Mouse (Mus musculus) heart, postnatal 0 days (tissue): ENCODE results near the gene Slc30a5. TPM values are rescaled to one million over a fixed set of nuclear protein-coding genes. Genes with fewer than 3 reads are reported as not detected.
A peak's percentile ranks its signal among the peaks of the same experiment; 100 is the strongest.

Source experiments
- ATAC-seq: fragments of 200-750 bp; cut with Nextera tagmentation; 2 replicates; pipeline ENCODE4 v1.8.0; 2017; ENCODE audit warnings: low read depth, moderate number of reproducible peaks, moderate library complexity; ENCODE audit not compliant: insufficient read depth
- DNase-seq: peaks from one replicate; pipeline ENCODE4 v3.0.0-alpha.2; 2016; ENCODE audit warnings: low spot score
- H3K27ac ChIP-seq: fragments of 300-500 bp; sonication (generic); 2 replicates; pipeline ENCODE4 v1.5.1; 2014; ENCODE audit warnings: low read depth, mild to moderate bottlenecking
- H3K27me3 ChIP-seq: fragments of 300-500 bp; sonication (generic); 2 replicates; pipeline ENCODE4 v1.6.1; 2014; ENCODE audit warnings: low read length, mixed read lengths; ENCODE audit not compliant: control insufficient read depth, insufficient read depth
- H3K36me3 ChIP-seq: fragments of 300-500 bp; sonication (generic); replicated peaks from 2 replicates; pipeline ENCODE4 v1.6.1; 2014; ENCODE audit warnings: low read length, mixed read lengths; ENCODE audit not compliant: control insufficient read depth, insufficient read depth
- H3K4me1 ChIP-seq: fragments of 300-500 bp; sonication (generic); 2 replicates; pipeline ENCODE4 v1.6.1; 2014; ENCODE audit warnings: antibody characterized with exemption; ENCODE audit not compliant: control insufficient read depth, insufficient read depth
- H3K4me2 ChIP-seq: fragments of 300-500 bp; sonication (generic); 2 replicates; pipeline ENCODE4 v1.6.1; 2014; ENCODE audit warnings: low read depth, mild to moderate bottlenecking, low read length, moderate library complexity
- H3K4me3 ChIP-seq: fragments of 300-500 bp; sonication (generic); 2 replicates; pipeline ENCODE4 v1.5.1; 2014; ENCODE audit warnings: low read depth, low read length
- H3K9ac ChIP-seq: fragments of 300-500 bp; sonication (generic); replicated peaks from 2 replicates; pipeline ENCODE4 v1.6.1; 2014; ENCODE audit warnings: low read depth, low read length, mixed read lengths
- H3K9me3 ChIP-seq: fragments of 300-500 bp; sonication (generic); replicated peaks from 2 replicates; pipeline ENCODE4 v1.6.1; 2016; ENCODE audit warnings: low read length; ENCODE audit not compliant: control insufficient read depth
- CTCF ChIP-seq: IDR thresholded peaks from 2 replicates; pipeline ENCODE4 v1.5.1; 2016; ENCODE audit warnings: antibody characterized with exemption, control low read depth, low read depth
- EP300 ChIP-seq: IDR thresholded peaks from 2 replicates; pipeline ENCODE4 v1.6.1; 2016; ENCODE audit warnings: antibody characterized with exemption, low read depth
- WGBS: fragments of 180-500 bp; shearing (Covaris S2); extraction: QIAGEN DNeasy Blood & Tissue Kit; methylation state at CpG from one replicate; pipeline ENCODE4 v1.1.7; 2014; 5-methylcytosine and 5-hydroxymethylcytosine counted together
- polyA plus RNA-seq: library from polyadenylated mRNA; unstranded; fragments of >200 nt; fragmentation: Nextera tagmentation; extraction: Ambion mirVana; gene quantifications from 2 replicates; pipeline ENCODE4 v1.2.1, GENCODE M21; 2015
- total RNA-seq: library from RNA; depleted of rRNA; stranded (reverse); fragments of >200 nt; gene quantifications from 2 replicates; pipeline ENCODE4 v1.2.3, GENCODE M21; 2014; ENCODE audit warnings: low replicate concordance

Slc30a5 gene
- total and polyA plus RNA-seq, 2 experiments from 2014 or later: 21.1 to 46.0 TPM

- peaks cover 14% of the 10 kb centered on the region; the same call in 1 of the 2 replicates for H3K4me1 ChIP-seq
- under 1% methylated on average over 30 of the region's 30 CpGs for whole genome bisulfite sequencing
- TF ChIP-seq CTCF (no peak), EP300 (no peak)
- H3K9ac ChIP-seq: peak overlapping the region; percentile 68
- H3K9me3 ChIP-seq: no peaks in the 10 kb centered on the region
- peaks cover 12% of the 10 kb centered on the region for H3K36me3 ChIP-seq
- no peaks in the 10 kb centered on the region for H3K27me3 ChIP-seq
- DNase-seq (peak; percentile 32), ATAC-seq (peak; percentile 1; the same call in 1 of the 2 replicates)
- peak overlapping the region; percentile 89 for H3K4me2 ChIP-seq
- peak overlapping the region; percentile 74 for H3K4me3 ChIP-seq
- H3K27ac ChIP-seq: peak overlapping the region; percentile 32; the same call in 1 of the 2 replicates
Observed at GRCm38 (mm10) chr13:100785806-100786413, 47.3 kb downstream of the Slc30a5 start.

- H3K27ac ChIP-seq: no peak overlapping the region
- no peak overlapping the region for H3K9ac ChIP-seq
- H3K9me3 ChIP-seq: no peaks in the 10 kb centered on the region
- peaks cover 17% of the 10 kb centered on the region; the same call in 1 of the 2 replicates for H3K36me3 ChIP-seq
- 48% methylated on average over 3 of the region's 3 CpGs for WGBS
- peaks cover 4% of the 10 kb centered on the region; the same call in 1 of the 2 replicates for H3K4me1 ChIP-seq
- TF ChIP-seq EP300 (no peak), CTCF (no peak)
- no peak overlapping the region for H3K4me2 ChIP-seq
- no peak overlapping the region for H3K4me3 ChIP-seq
- ATAC-seq (no peak), DNase-seq (no peak)
- no peaks in the 10 kb centered on the region for H3K27me3 ChIP-seq
Observed at GRCm38 (mm10) chr13:100777491-100777890, 55.7 kb downstream of the Slc30a5 start.

DNA sequence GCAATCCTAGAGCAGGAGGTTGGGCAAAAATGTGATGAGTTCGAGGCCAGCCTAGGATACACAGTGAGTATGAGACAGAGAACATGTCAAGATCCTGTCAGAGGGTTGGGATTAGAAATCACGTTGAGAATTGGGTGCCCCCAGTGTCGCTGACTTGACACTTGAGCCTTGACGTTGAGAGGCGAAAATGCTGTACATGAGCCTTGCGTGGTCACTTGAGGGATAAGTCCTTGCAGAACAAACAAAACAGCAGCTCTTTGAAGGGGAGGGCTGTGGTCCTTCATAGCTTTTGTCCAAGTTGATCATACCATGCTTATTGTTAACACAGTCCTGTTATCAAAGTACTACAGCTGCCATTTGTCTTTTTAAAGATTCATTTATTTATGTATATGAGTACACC is 56.5 kb downstream of the Slc30a5 start:
- Histone ChIP-seq H3K9ac (no peak overlapping the region), H3K27me3 (no peaks in the 10 kb centered on the region), H3K4me2 (no peak overlapping the region), H3K27ac (no peak overlapping the region), H3K4me1 (peaks cover 4% of the 10 kb centered on the region; the same call in 1 of the 2 replicates), H3K9me3 (no peaks in the 10 kb centered on the region), H3K4me3 (no peak overlapping the region), H3K36me3 (peaks cover 10% of the 10 kb centered on the region; the same call in 1 of the 2 replicates)
- DNase-seq: no peak
- WGBS: 57% methylated on average over 6 of the region's 6 CpGs
- no peak for TF ChIP-seq CTCF
- TF ChIP-seq EP300: no peak
- ATAC-seq: no peak

DNA sequence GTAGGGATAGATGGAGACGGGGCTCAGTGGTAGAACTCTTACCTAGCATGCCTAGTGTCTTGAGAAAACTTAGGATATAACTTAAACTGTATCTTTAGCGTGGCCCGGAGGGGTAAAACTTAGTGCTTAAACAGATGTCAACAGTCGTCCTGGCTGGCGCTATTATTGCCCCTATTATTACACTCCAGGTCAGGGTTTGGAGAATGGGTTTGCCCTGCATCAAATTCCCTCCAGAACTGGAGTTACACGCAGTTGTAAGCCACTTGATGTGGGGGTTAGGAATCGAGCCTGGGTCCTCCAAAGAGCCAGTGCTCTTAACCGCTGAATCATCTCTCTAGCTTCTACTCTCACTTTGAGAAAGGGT is 57.2 kb downstream of the Slc30a5 start:
- no peak for TF ChIP-seq EP300
- no peaks in the 10 kb centered on the region for H3K27me3 ChIP-seq
- peak overlapping the region; percentile 85 for H3K4me2 ChIP-seq
- H3K9me3 ChIP-seq: no peaks in the 10 kb centered on the region
- no peak overlapping the region for H3K9ac ChIP-seq
- H3K36me3 ChIP-seq: peaks cover 10% of the 10 kb centered on the region; the same call in 1 of the 2 replicates
- peaks cover 4% of the 10 kb centered on the region; the same call in 1 of the 2 replicates for H3K4me1 ChIP-seq
- H3K27ac ChIP-seq: no peak overlapping the region
- no peak for ATAC-seq
- no peak for DNase-seq
- H3K4me3 ChIP-seq: peak overlapping the region; percentile 64
- 11% methylated on average over 8 of the region's 8 CpGs for WGBS

GRCm38 (mm10) chr13:100775252-100776055 is 57.8 kb downstream of the Slc30a5 start, which contains the start of gene Cenph:
Gene Cenph (minus strand): TSS chr13:100775899.
- TF ChIP-seq CTCF (no peak), EP300 (no peak)
- 1% methylated on average over 46 of the region's 46 CpGs for WGBS
- peak within 1 kb of the TSS; percentile 85 for H3K4me2 ChIP-seq
- no peak within 1 kb of the TSS for H3K27ac ChIP-seq
- peaks cover 4% of the 10 kb centered on the region; the same call in 1 of the 2 replicates for H3K4me1 ChIP-seq
- H3K36me3 ChIP-seq: peaks cover 11% of the 10 kb centered on the region; the same call in 1 of the 2 replicates
- H3K4me3 ChIP-seq: peak within 1 kb of the TSS; percentile 64
- H3K9ac ChIP-seq: peak within 1 kb of the TSS; percentile 29; the same call in 1 of the 2 replicates
- ATAC-seq (peak; percentile 93), DNase-seq (peak; percentile 85)
- H3K27me3 ChIP-seq: no peaks in the 10 kb centered on the region
- H3K9me3 ChIP-seq: no peaks in the 10 kb centered on the region
